Mouse (Mus musculus): Measurements from ENCODE around the gene Lrig3.

The Lrig3 gene

DNA sequence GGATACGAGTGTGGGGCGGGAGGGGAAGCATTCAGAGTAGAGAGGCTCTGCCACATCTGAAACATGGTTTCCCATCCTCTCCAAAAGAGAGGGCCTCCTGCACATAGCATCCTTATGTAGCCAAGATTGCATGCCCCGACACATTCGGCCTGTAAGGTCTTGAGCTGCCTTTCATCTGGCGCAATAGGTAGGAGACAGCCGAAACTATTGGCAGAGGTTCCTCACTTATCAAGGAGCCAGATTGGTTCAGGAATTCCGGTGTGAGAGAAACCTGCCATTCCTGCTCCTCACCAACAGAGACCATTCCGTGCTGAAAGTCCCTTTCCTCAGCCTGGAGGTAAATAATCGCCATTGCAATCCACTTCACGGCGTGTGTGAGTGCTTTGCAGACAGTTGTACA lies 22.1 kb downstream of the Lrig3 start:
- H3K36me3 ChIP-seq (ENCODE audit: insufficient read depth, low read length): peaks cover 54% of the 10 kb centered on the region
- H3K4me1 ChIP-seq (replicated peaks; ENCODE audit: low read depth, low read length): peaks cover 46% of the 10 kb centered on the region
- TF ChIP-seq NANOG (IDR thresholded peaks at IDR 0.05; ENCODE audit: borderline replicate concordance, low read length): no peak
- TF ChIP-seq CTCF (conservative IDR thresholded peaks at IDR 0.05; ENCODE audit: low read length): no peak
- no peak for TF ChIP-seq POU5F1 (IDR thresholded peaks at IDR 0.05; ENCODE audit: borderline replicate concordance, low read length)
- H3K27me3 ChIP-seq (ENCODE audit: insufficient read depth, low read length): no peaks in the 10 kb centered on the region
- no peaks in the 10 kb centered on the region for H3K9me3 ChIP-seq (ENCODE audit: low read length)
- no peak overlapping the region for H3K4me3 ChIP-seq (replicated peaks; ENCODE audit: low read length)

DNA sequence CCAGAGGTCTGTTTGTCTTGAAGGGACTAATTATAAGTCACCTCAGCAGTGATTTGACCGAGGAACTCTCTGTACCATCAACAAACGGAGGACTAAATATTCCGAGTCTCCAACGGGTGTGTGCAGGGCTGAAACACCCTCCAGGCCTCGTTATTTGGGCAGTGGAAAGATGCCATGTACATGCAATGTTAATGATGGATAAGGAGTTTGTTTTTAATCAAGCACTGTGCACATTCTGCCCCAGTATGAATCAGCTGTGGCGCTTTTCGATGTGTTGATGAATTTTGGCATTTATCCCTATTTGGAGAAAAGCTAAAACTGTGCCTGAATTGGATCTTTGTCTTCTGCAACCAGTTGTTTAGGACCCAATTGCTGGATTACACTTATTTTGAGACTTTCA lies 23.9 kb downstream of the Lrig3 start:
- H3K27me3 ChIP-seq (ENCODE audit: insufficient read depth, low read length): no peaks in the 10 kb centered on the region
- TF ChIP-seq NANOG (IDR thresholded peaks at IDR 0.05; ENCODE audit: borderline replicate concordance, low read length): no peak
- TF ChIP-seq POU5F1 (IDR thresholded peaks at IDR 0.05; ENCODE audit: borderline replicate concordance, low read length): no peak
- TF ChIP-seq CTCF (conservative IDR thresholded peaks at IDR 0.05; ENCODE audit: low read length): no peak
- no peaks in the 10 kb centered on the region for H3K9me3 ChIP-seq (ENCODE audit: low read length)
- peaks cover 42% of the 10 kb centered on the region for H3K36me3 ChIP-seq (ENCODE audit: insufficient read depth, low read length)
- no peak overlapping the region for H3K4me3 ChIP-seq (replicated peaks; ENCODE audit: low read length)
- peaks cover 37% of the 10 kb centered on the region for H3K4me1 ChIP-seq (replicated peaks; ENCODE audit: low read depth, low read length)

GRCm38 (mm10) chr10:125990394-125990793 lies 24.4 kb downstream of the Lrig3 start:
- TF ChIP-seq NANOG (IDR thresholded peaks at IDR 0.05; ENCODE audit: borderline replicate concordance, low read length): no peak
- no peak for TF ChIP-seq POU5F1 (IDR thresholded peaks at IDR 0.05; ENCODE audit: borderline replicate concordance, low read length)
- TF ChIP-seq CTCF (conservative IDR thresholded peaks at IDR 0.05; ENCODE audit: low read length): no peak
- Histone ChIP-seq H3K27me3 (ENCODE audit: insufficient read depth, low read length) (no peaks in the 10 kb centered on the region), H3K36me3 (ENCODE audit: insufficient read depth, low read length) (peaks cover 45% of the 10 kb centered on the region), H3K9me3 (ENCODE audit: low read length) (no peaks in the 10 kb centered on the region), H3K4me3 (replicated peaks; ENCODE audit: low read length) (no peak overlapping the region), H3K4me1 (replicated peaks; ENCODE audit: low read depth, low read length) (peaks cover 32% of the 10 kb centered on the region)

- peaks cover 51% of the 10 kb centered on the region for H3K36me3 ChIP-seq (ENCODE audit: insufficient read depth, low read length)
- peaks cover 18% of the 10 kb centered on the region for H3K4me1 ChIP-seq (replicated peaks; ENCODE audit: low read depth, low read length)
- H3K27me3 ChIP-seq (ENCODE audit: insufficient read depth, low read length): no peaks in the 10 kb centered on the region
- TF ChIP-seq POU5F1 (IDR thresholded peaks at IDR 0.05; ENCODE audit: borderline replicate concordance, low read length) (no peak), NANOG (IDR thresholded peaks at IDR 0.05; ENCODE audit: borderline replicate concordance, low read length) (no peak), CTCF (conservative IDR thresholded peaks at IDR 0.05; ENCODE audit: low read length) (no peak)
- no peaks in the 10 kb centered on the region for H3K9me3 ChIP-seq (ENCODE audit: low read length)
- no peak overlapping the region for H3K4me3 ChIP-seq (replicated peaks; ENCODE audit: low read length)
These were observed 25.9 kb downstream of the Lrig3 start for GRCm38 (mm10) chr10:125991819-125992218.

DNA sequence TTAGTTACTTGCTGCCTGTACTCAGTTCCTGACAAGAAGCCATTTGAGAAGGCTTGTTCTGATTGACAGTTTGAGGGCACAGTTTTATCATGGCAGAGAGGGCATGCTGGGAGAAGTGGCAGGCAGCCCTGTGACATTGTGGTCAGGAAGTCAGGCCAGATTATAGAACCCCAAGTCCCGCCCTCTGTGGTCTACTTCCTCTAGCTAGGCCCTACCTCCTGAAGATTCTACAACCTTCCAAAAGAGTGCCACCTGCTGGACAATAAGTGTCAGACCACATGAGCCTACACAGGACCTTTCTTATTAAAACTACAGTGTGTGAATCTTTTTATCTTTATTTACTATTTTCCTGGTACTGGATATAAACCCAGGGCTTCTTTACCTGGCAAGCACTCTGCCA lies 28.9 kb downstream of the Lrig3 start:
- no peaks in the 10 kb centered on the region; the same call in 1 of the 2 replicates for H3K4me1 ChIP-seq (replicated peaks; ENCODE audit: low read depth, low read length)
- H3K27me3 ChIP-seq (ENCODE audit: insufficient read depth, low read length): no peaks in the 10 kb centered on the region
- peak; percentile 47 for TF ChIP-seq CTCF (conservative IDR thresholded peaks at IDR 0.05; ENCODE audit: low read length)
- no peak for TF ChIP-seq POU5F1 (IDR thresholded peaks at IDR 0.05; ENCODE audit: borderline replicate concordance, low read length)

GRCm38 (mm10) chr10:125995701-125996100 lies 29.7 kb downstream of the Lrig3 start:
- H3K9me3 ChIP-seq (ENCODE audit: low read length): no peaks in the 10 kb centered on the region
- no peaks in the 10 kb centered on the region for H3K27me3 ChIP-seq (ENCODE audit: insufficient read depth, low read length)
- H3K4me1 ChIP-seq (replicated peaks; ENCODE audit: low read depth, low read length): no peaks in the 10 kb centered on the region; the same call in 1 of the 2 replicates
- no peak overlapping the region for H3K4me3 ChIP-seq (replicated peaks; ENCODE audit: low read length)
- peaks cover 61% of the 10 kb centered on the region for H3K36me3 ChIP-seq (ENCODE audit: insufficient read depth, low read length)
- TF ChIP-seq POU5F1 (IDR thresholded peaks at IDR 0.05; ENCODE audit: borderline replicate concordance, low read length): no peak
- no peak for TF ChIP-seq NANOG (IDR thresholded peaks at IDR 0.05; ENCODE audit: borderline replicate concordance, low read length)
- no peak for TF ChIP-seq CTCF (conservative IDR thresholded peaks at IDR 0.05; ENCODE audit: low read length)

More for the DNA sequence above, 28.9 kb downstream of the Lrig3 start:
- Histone ChIP-seq H3K4me3 (replicated peaks; ENCODE audit: low read length) (no peak overlapping the region), H3K9me3 (ENCODE audit: low read length) (no peaks in the 10 kb centered on the region), H3K36me3 (ENCODE audit: insufficient read depth, low read length) (peaks cover 52% of the 10 kb centered on the region)

DNA sequence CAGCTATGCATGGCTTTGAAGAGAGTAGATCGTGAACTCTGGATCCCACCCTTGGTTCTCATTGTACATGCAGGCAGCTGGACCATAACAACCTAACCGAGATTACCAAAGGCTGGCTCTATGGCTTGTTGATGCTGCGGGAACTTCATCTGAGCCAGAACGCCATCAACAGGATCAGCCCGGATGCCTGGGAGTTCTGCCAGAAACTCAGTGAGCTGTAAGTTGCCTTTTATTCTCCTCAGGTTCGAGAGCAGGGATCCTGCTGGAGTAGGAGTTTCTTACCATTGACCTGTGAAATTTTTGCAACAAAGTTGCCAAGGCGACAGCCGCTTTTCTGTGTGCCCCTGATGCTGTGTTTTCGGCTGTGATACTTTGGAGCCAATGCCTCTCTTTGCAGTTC lies 31.0 kb downstream of the Lrig3 start:
- peaks cover 1% of the 10 kb centered on the region; the same call in 1 of the 2 replicates for H3K4me1 ChIP-seq (replicated peaks; ENCODE audit: low read depth, low read length)
- no peak overlapping the region for H3K4me3 ChIP-seq (replicated peaks; ENCODE audit: low read length)
- H3K27me3 ChIP-seq (ENCODE audit: insufficient read depth, low read length): no peaks in the 10 kb centered on the region
- H3K9me3 ChIP-seq (ENCODE audit: low read length): no peaks in the 10 kb centered on the region
- peaks cover 67% of the 10 kb centered on the region for H3K36me3 ChIP-seq (ENCODE audit: insufficient read depth, low read length)
- TF ChIP-seq CTCF (conservative IDR thresholded peaks at IDR 0.05; ENCODE audit: low read length): no peak

DNA sequence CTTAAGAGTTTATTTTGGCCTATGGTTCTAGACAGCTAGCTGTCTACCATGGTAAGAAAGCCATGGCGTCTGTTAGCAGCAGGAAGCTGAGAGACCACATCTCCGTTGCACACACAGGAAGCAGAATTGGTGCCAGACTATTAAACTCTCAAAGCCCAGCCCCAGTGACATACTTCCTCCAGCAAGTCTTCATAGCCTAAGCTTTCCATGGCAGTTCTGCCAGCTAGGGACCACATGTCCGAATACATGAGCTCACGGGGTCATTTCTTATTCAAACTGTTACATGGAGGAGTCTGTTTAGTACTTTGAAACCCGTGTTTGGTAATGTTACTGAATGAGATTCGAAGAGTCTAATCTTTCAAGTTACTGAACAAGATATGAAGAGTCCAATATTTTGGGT lies 33.6 kb downstream of the Lrig3 start:
- peaks cover 8% of the 10 kb centered on the region for H3K4me1 ChIP-seq (replicated peaks; ENCODE audit: low read depth, low read length)
- H3K27me3 ChIP-seq (ENCODE audit: insufficient read depth, low read length): no peaks in the 10 kb centered on the region
- no peak for TF ChIP-seq NANOG (IDR thresholded peaks at IDR 0.05; ENCODE audit: borderline replicate concordance, low read length)
- no peak for TF ChIP-seq POU5F1 (IDR thresholded peaks at IDR 0.05; ENCODE audit: borderline replicate concordance, low read length)
- TF ChIP-seq CTCF (conservative IDR thresholded peaks at IDR 0.05; ENCODE audit: low read length): no peak
- H3K9me3 ChIP-seq (ENCODE audit: low read length): no peaks in the 10 kb centered on the region
- no peak overlapping the region for H3K4me3 ChIP-seq (replicated peaks; ENCODE audit: low read length)
- peaks cover 83% of the 10 kb centered on the region for H3K36me3 ChIP-seq (ENCODE audit: insufficient read depth, low read length)

GRCm38 (mm10) chr10:126000861-126001390 lies 35.0 kb downstream of the Lrig3 start:
- Histone ChIP-seq H3K4me3 (replicated peaks; ENCODE audit: low read length) (no peak overlapping the region), H3K27me3 (ENCODE audit: insufficient read depth, low read length) (no peaks in the 10 kb centered on the region), H3K9me3 (ENCODE audit: low read length) (no peaks in the 10 kb centered on the region), H3K4me1 (replicated peaks; ENCODE audit: low read depth, low read length) (peaks cover 8% of the 10 kb centered on the region), H3K36me3 (ENCODE audit: insufficient read depth, low read length) (peaks cover 83% of the 10 kb centered on the region)
- TF ChIP-seq POU5F1 (IDR thresholded peaks at IDR 0.05; ENCODE audit: borderline replicate concordance, low read length) (no peak), NANOG (IDR thresholded peaks at IDR 0.05; ENCODE audit: borderline replicate concordance, low read length) (no peak), CTCF (conservative IDR thresholded peaks at IDR 0.05; ENCODE audit: low read length) (no peak)

All from E14TG2a.4 (cell line).